Mouse (Mus musculus): ENCODE measurements around the gene Dgki.

Dgki gene

DNA sequence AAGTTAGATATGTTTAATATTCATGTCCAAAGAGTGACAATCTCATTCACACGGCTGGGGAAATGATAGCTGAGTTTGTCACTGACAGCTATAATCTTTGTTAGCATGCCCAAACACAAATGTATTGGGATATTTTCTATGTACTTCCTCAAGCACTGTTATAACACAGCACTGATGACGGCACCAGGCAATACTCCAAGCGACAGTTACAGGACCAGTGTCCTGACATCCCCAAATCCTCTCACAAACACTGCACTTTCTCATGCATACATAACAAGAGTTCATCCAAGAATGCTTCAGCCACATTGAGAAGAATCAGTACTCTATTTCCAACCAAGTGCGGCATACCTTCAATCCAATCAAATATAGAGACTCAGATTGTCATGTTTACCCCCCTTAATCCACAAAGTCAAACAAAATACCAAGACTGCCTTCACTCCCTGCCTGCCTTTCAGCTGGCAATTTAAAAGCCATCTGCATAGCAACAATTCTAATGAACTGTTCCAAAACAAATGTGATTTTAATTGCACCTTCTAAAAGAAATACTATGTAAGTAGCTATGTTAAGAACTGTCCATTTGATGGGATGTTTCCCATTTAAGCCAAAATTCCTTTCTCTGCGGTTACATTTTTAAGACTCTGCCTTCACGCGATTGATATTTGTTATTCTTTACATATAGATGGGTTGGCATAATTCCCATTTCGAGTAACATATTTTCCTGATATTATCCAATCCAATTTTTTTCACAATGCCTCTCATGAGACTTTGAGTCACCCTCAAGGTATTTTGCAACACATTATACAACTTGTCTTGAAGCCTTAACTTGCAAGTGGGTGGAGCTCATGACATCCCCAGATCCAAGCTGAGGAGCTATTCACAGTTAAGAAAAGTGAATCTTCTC lies 273.4 kb downstream of the Dgki start:
- no peak for DNase-seq (ENCODE audit: low read depth, low spot score)

DNA sequence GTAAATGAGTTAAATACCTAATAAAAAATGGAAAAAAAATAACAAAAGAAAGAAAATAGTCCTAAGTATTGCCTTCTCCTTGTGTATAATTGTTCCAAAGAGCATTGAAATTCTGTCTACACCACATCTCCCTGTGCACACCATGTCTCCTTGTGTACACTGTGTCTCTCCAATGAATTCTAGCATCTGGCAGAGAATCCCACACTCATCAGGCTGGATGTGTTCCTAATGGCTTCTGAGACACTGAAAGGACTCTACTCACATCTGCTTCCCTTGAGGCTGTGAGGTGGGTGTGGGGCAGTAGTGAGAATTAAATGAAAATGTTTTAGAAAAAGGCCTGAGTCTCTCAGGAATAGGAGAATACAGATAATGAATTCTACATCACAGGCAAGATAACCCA lies 283.9 kb downstream of the Dgki start:
- DNase-seq (ENCODE audit: low read depth, low spot score) = no peak

GRCm38 (mm10) chr6:37011597-37011996 lies 288.4 kb downstream of the Dgki start:
- DNase-seq (ENCODE audit: low read depth, low spot score) = no peak

- no peak for DNase-seq (ENCODE audit: low read depth, low spot score)
These were observed 292.4 kb downstream of the Dgki start for GRCm38 (mm10) chr6:37007573-37007972.

DNA sequence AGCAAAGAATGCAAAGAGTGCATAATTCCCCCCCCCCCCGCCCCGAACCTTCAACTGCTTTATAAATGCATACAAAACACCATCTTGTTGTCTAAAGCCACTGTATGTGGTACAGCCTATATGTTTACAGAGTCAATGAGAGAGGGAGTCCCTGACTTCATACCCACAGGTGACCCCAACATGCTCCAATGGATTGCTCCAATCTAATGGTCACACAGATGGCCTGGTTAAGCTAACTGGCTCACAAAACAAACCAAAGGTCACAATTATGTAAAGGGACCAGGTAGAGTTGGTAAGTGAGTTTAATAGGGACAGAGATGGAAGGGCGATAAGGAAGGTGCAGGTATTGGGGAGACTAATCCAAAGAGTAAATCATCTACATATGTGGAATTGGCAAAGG lies 295.1 kb downstream of the Dgki start:
- DNase-seq (ENCODE audit: low read depth, low spot score) = no peak

GRCm38 (mm10) chr6:37003235-37003634 lies 296.7 kb downstream of the Dgki start:
- DNase-seq (ENCODE audit: low read depth, low spot score) = no peak

GRCm38 (mm10) chr6:36998942-36999341 lies 301.0 kb downstream of the Dgki start:
- DNase-seq (ENCODE audit: low read depth, low spot score) = no peak

DNA sequence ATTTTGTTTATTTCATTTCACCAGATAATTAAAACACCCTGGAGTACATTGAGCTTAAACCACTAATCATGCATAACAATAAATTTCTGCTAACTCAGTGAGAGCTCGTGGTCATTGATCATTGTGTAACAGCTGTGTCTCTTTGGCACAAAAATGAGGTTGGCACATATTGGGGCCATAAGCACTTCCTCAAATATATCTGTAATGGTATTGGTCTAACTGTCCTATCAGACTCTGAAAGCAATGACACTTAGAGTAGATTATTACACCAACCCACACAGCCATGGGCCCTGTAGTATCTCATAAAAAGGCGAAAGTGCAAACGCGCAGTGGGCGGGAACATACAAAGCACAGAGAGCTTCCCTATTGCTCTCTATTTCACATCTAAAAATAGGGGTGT lies 305.7 kb downstream of the Dgki start:
- no peak for DNase-seq (ENCODE audit: low read depth, low spot score)

GRCm38 (mm10) chr6:36990186-36990585 lies 309.8 kb downstream of the Dgki start:
- no peak for DNase-seq (ENCODE audit: low read depth, low spot score)

DNA sequence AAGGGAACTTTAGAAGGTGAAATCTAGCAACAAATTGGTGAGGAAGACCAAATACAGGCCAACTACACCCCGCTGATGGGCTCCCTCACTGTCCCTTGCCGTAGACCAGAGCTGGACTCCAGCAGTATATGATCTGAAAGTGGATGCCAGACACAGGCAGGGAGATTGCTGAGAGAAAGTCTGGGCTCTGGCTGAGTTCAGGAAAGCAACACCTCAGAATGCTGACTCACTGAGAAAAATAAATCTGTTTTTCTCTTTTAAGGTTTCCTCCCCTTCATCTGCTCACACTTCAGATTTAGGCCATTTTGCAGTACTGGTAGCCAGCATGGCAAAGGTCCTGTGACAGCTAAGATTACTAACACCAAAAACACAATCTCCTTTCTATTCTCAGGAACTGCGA lies 311.2 kb downstream of the Dgki start:
- DNase-seq (ENCODE audit: low read depth, low spot score) = no peak

DNA sequence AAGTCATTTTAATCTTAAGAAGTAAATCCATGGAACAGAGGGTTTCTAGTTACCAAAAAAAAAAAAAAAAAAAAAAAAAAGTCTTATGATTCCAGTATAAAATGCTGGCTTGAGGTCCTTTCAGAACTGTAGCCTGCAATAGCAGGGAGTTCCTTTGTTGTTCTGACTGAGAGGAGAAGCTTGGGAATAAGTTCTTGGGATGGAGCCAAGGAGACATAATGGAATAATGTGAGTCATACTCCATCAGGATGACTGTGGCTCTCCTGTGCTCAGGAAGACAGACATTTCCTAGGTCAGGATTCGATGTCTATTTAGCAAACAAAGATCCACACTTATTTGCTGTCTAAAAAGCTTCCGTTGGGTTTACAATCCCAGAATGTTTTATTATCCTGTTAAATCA lies 318.3 kb downstream of the Dgki start:
- no peak for DNase-seq (ENCODE audit: low read depth, low spot score)

DNA sequence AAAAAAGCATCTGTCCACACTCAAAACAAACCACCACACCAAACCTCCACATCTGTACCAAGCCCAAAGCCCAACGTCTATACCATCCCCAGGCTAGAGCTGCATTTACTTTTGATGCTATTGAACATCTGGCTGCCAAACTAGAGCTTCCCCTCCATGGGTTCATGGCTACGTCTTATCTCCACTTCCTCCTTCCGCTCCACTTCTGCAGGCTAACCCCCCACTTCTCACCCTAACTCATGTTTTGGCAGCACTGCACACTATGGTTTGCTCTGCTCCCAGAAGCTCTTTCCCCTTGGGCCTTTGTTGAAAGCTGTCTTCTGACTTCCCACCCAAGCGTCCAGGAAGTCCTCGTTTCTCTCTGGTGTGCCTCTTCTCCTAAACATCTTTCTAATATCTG lies 319.5 kb downstream of the Dgki start:
- DNase-seq (ENCODE audit: low read depth, low spot score) = no peak

DNA sequence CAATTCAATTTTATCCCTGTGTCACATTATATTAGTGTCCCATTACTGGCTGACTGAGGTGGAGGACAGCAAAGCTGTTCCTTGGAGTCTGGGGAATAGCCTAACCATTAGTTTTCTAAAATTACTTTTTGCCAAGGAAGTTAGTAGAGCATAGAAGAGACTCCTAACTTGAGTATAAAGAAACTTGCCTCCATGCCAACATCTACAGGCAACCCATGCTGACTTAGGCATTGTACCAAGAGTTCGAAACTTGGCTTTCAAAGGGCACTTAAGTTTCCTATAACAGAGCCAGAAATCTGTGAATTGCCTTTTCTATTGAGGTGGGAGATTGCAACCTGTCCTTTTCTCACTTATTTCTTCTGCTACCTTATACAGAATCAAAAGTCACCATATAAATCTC lies 321.8 kb downstream of the Dgki start:
- no peak for DNase-seq (ENCODE audit: low read depth, low spot score)

DNA sequence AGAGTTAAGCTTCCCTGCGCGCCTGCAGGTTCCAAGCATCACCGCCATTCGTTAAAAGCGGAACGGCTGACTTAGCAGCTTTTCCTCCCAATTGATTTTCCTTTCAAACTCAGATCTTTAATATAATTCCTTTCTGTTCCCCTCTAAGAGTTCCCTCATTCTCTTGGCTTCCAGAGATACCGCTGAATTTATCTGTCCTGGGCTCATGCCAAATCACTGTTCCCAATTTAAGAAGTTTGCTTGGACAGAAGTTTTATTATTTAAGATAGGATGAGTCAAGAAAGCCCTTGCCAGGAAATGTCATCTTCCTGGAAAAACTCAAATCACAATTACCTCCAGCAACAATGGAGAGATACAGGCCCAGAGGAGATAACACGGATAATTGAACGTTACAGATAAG lies 326.9 kb downstream of the Dgki start:
- no peak for DNase-seq (ENCODE audit: low read depth, low spot score)

GRCm38 (mm10) chr6:36972494-36972893 lies 327.5 kb downstream of the Dgki start:
- no peak for DNase-seq (ENCODE audit: low read depth, low spot score)

DNA sequence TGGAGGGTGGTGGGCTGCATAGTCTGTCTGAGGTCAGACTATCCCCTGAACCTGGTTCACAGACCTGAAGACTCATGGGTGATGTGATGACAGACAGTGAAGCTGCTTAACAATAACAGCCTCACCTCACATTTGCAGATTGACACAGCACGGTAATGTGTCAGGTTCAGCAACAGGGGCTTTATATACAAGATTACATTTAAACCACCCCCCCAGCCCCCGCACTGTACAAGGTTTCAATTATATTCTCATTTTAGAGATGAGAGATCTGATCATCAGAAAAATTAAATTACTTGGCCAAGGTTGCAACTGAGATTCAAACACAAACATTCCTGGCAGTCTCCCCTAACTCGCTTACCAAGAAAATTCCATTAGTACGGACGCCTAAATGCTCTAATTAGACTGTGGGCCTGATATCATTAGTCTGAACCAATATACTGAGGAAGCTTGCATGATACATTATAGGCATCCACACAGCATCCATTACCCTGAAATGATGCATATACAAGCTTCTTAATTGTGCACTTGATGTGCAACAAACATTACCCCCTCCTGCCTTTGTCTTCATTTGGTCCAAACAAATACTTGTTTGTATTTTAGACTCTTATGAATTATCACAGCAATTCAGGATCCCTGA lies 330.6 kb downstream of the Dgki start:
- no peak for DNase-seq (ENCODE audit: low read depth, low spot score)

- DNase-seq (ENCODE audit: low read depth, low spot score) = no peak
These were observed 339.3 kb downstream of the Dgki start for GRCm38 (mm10) chr6:36960658-36961057.

DNA sequence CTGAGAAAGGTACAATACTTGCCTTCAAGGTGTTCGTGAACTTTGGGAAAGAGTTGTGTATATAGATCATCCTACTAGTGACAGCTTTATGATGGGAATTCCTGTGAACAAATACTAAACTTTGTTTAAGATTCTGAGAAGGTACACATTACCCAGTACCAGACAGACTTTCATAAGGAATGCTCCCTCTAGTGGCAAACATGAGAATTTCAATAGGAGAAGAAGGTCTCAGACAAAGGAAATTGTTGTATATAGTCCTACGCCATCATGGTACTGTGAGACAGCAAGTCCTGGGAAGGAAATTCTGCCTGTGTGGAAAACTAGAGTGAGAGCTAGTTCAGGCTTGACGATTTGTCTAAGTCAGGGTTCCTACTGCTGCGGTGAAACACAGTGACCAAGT lies 344.7 kb downstream of the Dgki start:
- no peak for DNase-seq (ENCODE audit: low read depth, low spot score)

DNA sequence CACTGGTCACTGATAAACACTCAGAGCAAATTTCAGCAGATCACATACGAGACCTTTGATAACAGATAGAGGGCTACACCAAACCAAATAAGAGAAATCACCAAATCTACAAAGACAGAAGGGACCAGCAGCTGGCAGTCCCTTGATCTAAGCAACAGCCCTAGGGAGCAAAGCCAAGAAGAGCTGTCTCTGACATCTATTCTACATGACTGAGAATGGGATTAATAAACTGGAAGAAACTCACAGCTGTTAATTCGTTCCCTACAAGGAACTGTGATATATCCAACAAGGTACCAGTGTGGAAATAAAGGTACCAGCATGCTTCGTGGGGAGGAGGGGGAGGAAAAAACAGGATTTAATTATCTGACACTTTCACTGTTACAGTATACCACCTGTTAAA lies 349.3 kb downstream of the Dgki start:
- no peak for DNase-seq (ENCODE audit: low read depth, low spot score)

- no peak for DNase-seq (ENCODE audit: low read depth, low spot score)
These were observed 352.1 kb downstream of the Dgki start for GRCm38 (mm10) chr6:36947861-36948260.

GRCm38 (mm10) chr6:36937527-36937926 lies 362.5 kb downstream of the Dgki start:
- no peak for DNase-seq (ENCODE audit: low read depth, low spot score)

GRCm38 (mm10) chr6:36936816-36937215 lies 363.2 kb downstream of the Dgki start:
- no peak for DNase-seq (ENCODE audit: low read depth, low spot score)

DNA sequence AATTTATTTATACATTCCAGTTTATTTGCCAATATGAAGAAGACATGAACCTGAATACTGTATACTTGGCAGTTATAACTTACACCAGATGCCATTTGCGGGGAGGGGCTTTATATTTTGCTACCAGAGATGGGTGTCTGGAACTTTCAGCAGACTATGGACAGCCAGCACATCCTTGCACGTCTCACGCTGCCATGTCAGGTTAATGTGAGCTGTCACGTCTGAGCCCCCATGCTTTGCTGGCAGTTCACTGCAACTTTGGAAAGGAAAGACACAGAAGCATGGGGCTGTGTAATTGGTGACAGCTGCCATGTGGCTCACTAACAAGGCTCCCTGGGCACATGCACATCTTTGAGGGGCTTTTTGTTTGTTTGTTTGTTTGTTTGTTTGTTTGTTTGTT lies 368.5 kb downstream of the Dgki start:
- no peak for DNase-seq (ENCODE audit: low read depth, low spot score)
